9 mouse cellular contexts compared by ENCODE assay signal in the genomic region with DNA sequence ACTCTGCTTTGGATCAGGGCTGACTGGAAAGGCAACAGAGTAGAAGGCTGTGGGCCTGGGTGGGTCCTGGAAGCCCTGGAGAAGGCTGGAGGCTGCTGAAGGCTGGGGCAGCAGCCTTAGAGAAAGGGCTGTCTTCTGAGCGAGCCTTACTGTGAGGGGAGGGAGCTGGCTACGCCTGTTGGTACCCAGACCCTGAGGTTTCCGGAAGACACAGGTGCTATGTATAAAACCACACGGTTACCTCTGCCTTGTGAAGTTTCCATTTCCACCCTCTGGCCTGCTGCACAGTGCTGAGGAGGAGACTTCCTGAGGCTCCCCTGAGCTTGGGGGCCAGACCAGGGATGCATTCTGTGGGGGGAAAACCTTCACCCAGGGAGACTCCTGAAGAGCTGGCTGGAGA. TPM values are rescaled to one million over a fixed set of nuclear protein-coding genes. Genes with fewer than 3 reads are reported as not detected.
DNase-seq lines count a peak whose midpoint lies in the region; ATAC-seq and TF ChIP-seq lines count a peak whose summit lies in the region.
"Had no signal": no experiment of that assay in that cellular context is flagged by ENCODE, and none has a peak within 500 bp of the region (broad histone marks: within the 10 kb centered on the region; RNA-seq: fewer than 3 reads in every experiment).

No protein-coding gene starts in this region.

- 56% methylated on average over 4 of the region's 4 CpGs for WGBS in kidney, postnatal 0 days

- peaks cover 46% of the 10 kb centered on the region for H3K4me1 ChIP-seq in kidney, postnatal 0 days (replicated peaks; ENCODE audit: insufficient read depth, low read length)

- TF ChIP-seq CTCF in kidney, postnatal 0 days (IDR thresholded peaks at IDR 0.05; ENCODE audit: low read depth): no peak

- H3K36me3 ChIP-seq in kidney, postnatal 0 days (ENCODE audit: insufficient read depth, low read length): no peaks in the 10 kb centered on the region
- 0 out of 2 replicates have a peak, but pooled peaks cover 1% of the 10 kb centered on the region for H3K36me3 ChIP-seq in splenic B cell, adult 2 months (ENCODE audit: control insufficient read depth, insufficient read depth, low read length, poor library complexity, severe bottlenecking)

- H3K9ac ChIP-seq in kidney, postnatal 0 days (ENCODE audit: low read depth, low read length): 0 out of 2 replicates have a peak overlapping the region, but pooled peaks have one; percentile 18

- no peaks in the 10 kb centered on the region for H3K27me3 ChIP-seq in kidney, postnatal 0 days (ENCODE audit: insufficient read depth, low read length)
- H3K27me3 ChIP-seq in splenic B cell, adult 2 months (ENCODE audit: control insufficient read depth, insufficient read depth, low read length, poor library complexity, severe bottlenecking): no peaks in the 10 kb centered on the region

- 0 out of 2 replicates have a peak overlapping the region, but pooled peaks have one; percentile 36 for H3K27ac ChIP-seq in kidney, postnatal 0 days

- no peak overlapping the region for H3K4me3 ChIP-seq in kidney, postnatal 0 days (replicated peaks; ENCODE audit: low read depth, low read length)
- H3K4me3 ChIP-seq: erythroblast, embryonic 14.5 days had no signal

- H3K9me3 ChIP-seq in kidney, postnatal 0 days (replicated peaks; ENCODE audit: low read length): no peaks in the 10 kb centered on the region

- ATAC-seq in kidney, postnatal 0 days (replicated peaks; ENCODE audit: low FRiP score, low read depth): no peak

- no peak for DNase-seq in kidney, postnatal 0 days (ENCODE audit: low spot score)
- no peak for DNase-seq in kidney, postnatal 4 days
- peak; percentile 83 for DNase-seq in T-cell, adult 2 months (ENCODE audit: low spot score)
- peak; percentile 91 for DNase-seq in induced T-regulatory cell, adult 2 months (ENCODE audit: low read depth)
- DNase-seq in splenic B cell, adult 2 months (ENCODE audit: low read depth, low spot score): peak; percentile 69
- no peak for DNase-seq in frontal cortex, postnatal 25 days (ENCODE audit: low spot score in 2 of 2)
- DNase-seq in ovary, adult 18-20 months (ENCODE audit: low spot score): no peak
- DNase-seq: right cerebral cortex, adult 18-20 months had no signal

- no peak overlapping the region for H3K4me2 ChIP-seq in kidney, postnatal 0 days (ENCODE audit: low read length)

RNA-seq across cellular contexts. Expression of a gene that starts 25.9 kb away (rescaled TPM):
- polyA plus RNA-seq in kidney, postnatal 0 days (2015; fragmentation: Nextera tagmentation; extraction: Ambion mirVana): 6.8 and 7.1 TPM in 2 replicates

Comparison
In these comparisons a context has a peak if more than half of its experiments do, and no peak if none do; other contexts are left out.
1. DNase-seq: peak in T-cell, adult 2 months (single experiment), induced T-regulatory cell, adult 2 months (single experiment) and splenic B cell, adult 2 months (single experiment); none in kidney, postnatal 0 days (single experiment), kidney, postnatal 4 days (0 of 2), frontal cortex, postnatal 25 days (0 of 2) and ovary, adult 18-20 months (single experiment).